Mouse (Mus musculus) small intestine, adult 2 months (tissue): Measurements from ENCODE around the gene Cysrt1. TPM values are rescaled to one million over a fixed set of nuclear protein-coding genes. Genes with fewer than 3 reads are reported as not detected.

Experiments used
- H3K27ac ChIP-seq: fragments of 200-500 bp; 2 replicates; pipeline ENCODE4 v1.5.1; 2012; ENCODE audit warnings: low read depth, low read length, control low read depth, inconsistent platforms; ENCODE audit not compliant: insufficient read depth
- H3K27me3 ChIP-seq: fragments of 200-500 bp; 2 replicates; pipeline ENCODE4 v1.6.1; 2012; ENCODE audit warnings: mild to moderate bottlenecking, moderate library complexity, low read length, inconsistent platforms; ENCODE audit not compliant: control insufficient read depth, insufficient read depth
- H3K36me3 ChIP-seq: fragments of 200-500 bp; 2 replicates; pipeline ENCODE4 v1.6.1; 2012; ENCODE audit warnings: mild to moderate bottlenecking, low read length, control low read depth, inconsistent platforms; ENCODE audit not compliant: control insufficient read depth, insufficient read depth
- H3K4me1 ChIP-seq: fragments of 200-500 bp; 2 replicates; pipeline ENCODE4 v1.6.1; 2012; ENCODE audit warnings: low read length, inconsistent platforms, mixed read lengths; ENCODE audit not compliant: control insufficient read depth, insufficient read depth, insufficient read length
- H3K4me3 ChIP-seq: fragments of 200-500 bp; 2 replicates; pipeline ENCODE4 v1.5.1; 2012; ENCODE audit warnings: low read depth, mild to moderate bottlenecking, control low read depth, inconsistent platforms, low read length, moderate library complexity
- CTCF ChIP-seq: fragments of 200-500 bp; IDR thresholded peaks from 2 replicates; pipeline ENCODE4 v1.5.1; 2012; ENCODE audit warnings: low read depth, mild to moderate bottlenecking, control low read depth, inconsistent platforms, low read length, moderate library complexity, mixed read lengths; ENCODE audit not compliant: insufficient replicate concordance, insufficient read length; ENCODE audit errors: extremely low read depth
- POLR2A ChIP-seq: fragments of 200-500 bp; IDR thresholded peaks from 2 replicates; pipeline ENCODE4 v1.6.1; 2012; ENCODE audit warnings: low read depth, mild to moderate bottlenecking, control low read depth, inconsistent platforms, low read length, moderate library complexity
- WGBS: fragments of 180-500 bp; shearing (Covaris S2); methylation state at CpG from one replicate; pipeline ENCODE4 v1.1.7; 2018; 5-methylcytosine and 5-hydroxymethylcytosine counted together
- polyA plus RNA-seq: library from polyadenylated mRNA; depleted of rRNA; stranded (reverse); fragments of >200 nt; gene quantifications from 2 replicates; pipeline ENCODE4 v1.2.3, GENCODE M21; 2012

The Cysrt1 gene
- polyA plus RNA-seq, 1 experiment, result 1.7 TPM

DNA sequence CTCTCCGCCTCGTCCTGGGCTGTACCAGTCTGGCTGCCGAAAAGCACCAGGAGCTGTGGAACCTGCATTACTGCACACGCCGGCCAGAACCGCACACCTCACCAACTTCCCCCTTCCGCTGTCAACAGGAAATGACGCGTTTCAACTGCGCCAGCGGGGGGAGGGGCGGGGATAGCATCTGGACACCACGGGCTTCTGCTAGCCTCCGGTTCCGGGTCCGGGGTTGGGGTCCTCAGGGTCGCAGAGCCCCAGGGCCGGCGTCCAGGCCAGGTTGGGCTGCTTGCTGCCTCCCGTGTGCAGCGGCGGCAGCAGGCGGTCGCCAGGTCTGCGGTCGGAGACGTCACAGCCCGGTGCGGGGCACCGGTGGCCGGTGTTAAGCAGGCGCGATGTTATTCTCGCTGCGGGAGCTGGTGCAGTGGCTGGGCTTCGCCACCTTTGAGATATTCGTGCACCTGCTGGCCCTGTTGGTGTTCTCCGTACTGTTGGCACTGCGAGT, 13.1 kb upstream of the Cysrt1 start, which contains the start of gene Tmem203:
Gene Tmem203 (plus strand): TSS at position 156 of the 496 bp plus-strand sequence.
- peak within 1 kb of the TSS; percentile 69 for H3K27ac ChIP-seq
- H3K4me3 ChIP-seq, result peak within 1 kb of the TSS; percentile 98
- no peak for TF ChIP-seq CTCF
- WGBS, result under 1% methylated on average over 39 of the region's 39 CpGs
- peaks cover 7% of the 10 kb centered on the region for H3K36me3 ChIP-seq
- peaks cover 5% of the 10 kb centered on the region for H3K4me1 ChIP-seq
- no peaks in the 10 kb centered on the region for H3K27me3 ChIP-seq

DNA sequence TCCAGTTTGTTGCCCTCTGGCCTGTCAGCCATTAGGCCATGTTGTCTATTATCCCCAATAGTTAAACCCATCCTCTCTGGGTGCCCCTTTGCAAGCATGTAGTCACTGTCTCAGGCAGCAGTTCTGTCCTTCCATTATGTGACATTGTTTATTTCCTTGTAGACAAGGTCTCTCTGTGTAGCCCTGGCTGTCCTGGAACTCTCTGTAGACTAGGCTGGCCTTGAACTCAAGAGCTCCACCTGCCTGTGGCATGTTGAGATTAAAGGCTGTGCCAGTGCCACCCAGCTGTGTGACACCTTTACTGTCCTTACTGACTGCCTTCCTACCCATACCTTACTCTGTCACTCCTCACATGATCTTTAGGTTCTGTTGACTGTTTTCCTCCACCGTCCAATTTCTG, 10.1 kb upstream of the Cysrt1 start:
- Histone ChIP-seq H3K36me3 (peaks cover 26% of the 10 kb centered on the region), H3K4me1 (peaks cover 5% of the 10 kb centered on the region), H3K4me3 (no peak overlapping the region), H3K27me3 (no peaks in the 10 kb centered on the region), H3K27ac (no peak overlapping the region)
- WGBS, result 65% methylated on average over 1 of the region's 1 CpGs
- peak; percentile 38; the same call in 1 of the 2 replicates for TF ChIP-seq CTCF
- no peak for TF ChIP-seq POLR2A

DNA sequence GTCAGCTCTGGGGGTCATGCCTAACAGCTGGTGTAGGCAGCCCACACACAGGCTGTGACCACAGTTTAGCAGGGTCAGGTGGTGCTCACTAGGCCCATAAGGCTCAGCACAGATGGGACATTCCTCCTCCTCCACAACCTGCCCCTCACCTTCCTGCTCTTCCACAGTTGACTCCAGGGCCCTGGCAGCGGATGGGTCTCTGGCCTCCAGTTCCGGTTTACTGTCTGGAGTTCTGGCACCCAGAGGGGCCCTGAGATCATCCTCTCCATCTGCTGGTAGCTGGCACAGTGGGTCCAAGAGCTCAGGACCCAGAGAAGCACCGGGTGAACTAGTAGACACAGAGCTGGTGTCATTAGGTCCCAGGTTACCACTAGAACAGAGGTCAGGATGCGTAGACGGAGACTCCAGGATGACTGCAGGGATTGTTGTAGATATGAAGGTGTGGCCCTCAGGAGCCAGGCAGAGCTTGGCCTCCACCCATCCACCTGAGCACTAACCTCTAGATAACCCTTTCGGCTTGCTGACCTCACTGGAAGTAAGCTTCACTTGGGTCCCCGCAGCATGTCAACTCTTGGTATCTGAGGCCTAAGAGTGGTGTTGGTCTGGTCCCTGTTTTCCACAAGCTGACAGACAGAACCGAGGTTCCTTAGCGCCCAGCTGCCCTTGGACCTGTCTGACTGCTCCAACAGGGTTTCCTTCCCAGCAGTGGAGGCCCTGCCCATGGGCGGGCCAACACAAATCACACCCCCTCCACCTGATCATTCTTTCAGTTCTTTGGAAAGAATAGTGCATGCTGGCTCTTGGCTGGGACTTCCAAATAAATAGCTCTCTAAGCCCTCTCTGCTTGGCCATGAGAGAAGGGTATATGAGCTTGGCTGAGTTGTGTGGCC, 4.2 kb upstream of the Cysrt1 start, which contains the start of gene AL732309.1:
Gene AL732309.1 (minus strand): TSS at position 681 of the 890 bp plus-strand sequence.
- TF ChIP-seq POLR2A (peak; percentile 68; the same call in 1 of the 2 replicates), CTCF (no peak)
- 43% methylated on average over 10 of the region's 10 CpGs for WGBS
- Histone ChIP-seq H3K4me1 (peaks cover 18% of the 10 kb centered on the region), H3K36me3 (peaks cover 23% of the 10 kb centered on the region), H3K27me3 (no peaks in the 10 kb centered on the region; the same call in 1 of the 2 replicates), H3K4me3 (peak within 1 kb of the TSS; percentile 53), H3K27ac (peak within 1 kb of the TSS; percentile 85)

DNA sequence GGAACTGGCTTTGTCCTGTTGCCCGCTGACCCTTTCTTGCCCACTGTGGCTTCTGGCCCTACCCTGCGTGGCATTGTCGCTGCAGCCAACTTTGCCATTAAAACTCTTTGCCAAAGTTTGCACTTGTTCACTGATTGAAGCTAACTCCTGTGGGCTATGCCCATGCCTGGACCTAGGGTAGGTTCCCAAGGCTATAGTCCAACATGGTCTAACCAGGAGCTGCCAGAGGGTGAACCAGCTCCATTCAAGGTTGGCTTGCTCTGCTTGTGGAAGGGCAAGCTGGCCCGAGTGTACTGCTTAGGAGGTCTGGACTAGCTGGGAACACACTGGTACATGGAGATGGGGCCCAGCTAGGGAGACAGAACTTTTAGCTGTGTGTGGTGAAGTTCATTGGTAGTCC, 1.9 kb upstream of the Cysrt1 start:
- TF ChIP-seq POLR2A, result no peak
- no peak for TF ChIP-seq CTCF
- H3K27ac ChIP-seq, result no peak overlapping the region
- no peaks in the 10 kb centered on the region; the same call in 1 of the 2 replicates for H3K27me3 ChIP-seq
- peaks cover 10% of the 10 kb centered on the region for H3K36me3 ChIP-seq
- WGBS, result 88% methylated on average over 4 of the region's 4 CpGs
- H3K4me3 ChIP-seq, result no peak overlapping the region
- H3K4me1 ChIP-seq, result peaks cover 28% of the 10 kb centered on the region

DNA sequence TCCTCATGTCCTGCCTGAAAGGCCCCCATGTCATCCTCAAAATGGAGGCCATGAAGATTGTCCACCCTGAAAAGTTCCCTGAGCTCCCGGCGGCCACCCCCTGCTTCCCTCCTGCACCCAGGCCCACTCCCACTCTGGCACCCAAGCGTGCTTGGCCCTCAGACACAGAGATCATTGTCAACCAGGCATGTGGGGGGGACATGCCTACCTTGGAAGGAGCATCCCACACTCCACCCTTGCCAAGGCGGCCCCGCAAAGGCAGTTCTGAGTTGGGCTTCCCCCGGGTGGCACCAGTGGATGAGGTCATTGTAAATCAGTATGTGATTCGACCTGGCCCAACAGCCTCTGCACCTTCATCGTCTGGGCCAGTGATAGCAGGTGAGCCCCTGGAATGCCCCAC, 1.1 kb upstream of the Cysrt1 start:
- no peak overlapping the region for H3K4me3 ChIP-seq
- TF ChIP-seq POLR2A, result no peak
- no peak for TF ChIP-seq CTCF
- no peaks in the 10 kb centered on the region; the same call in 1 of the 2 replicates for H3K27me3 ChIP-seq
- 83% methylated on average over 8 of the region's 8 CpGs for WGBS
- no peak overlapping the region for H3K27ac ChIP-seq
- H3K4me1 ChIP-seq, result peaks cover 28% of the 10 kb centered on the region
- peaks cover 5% of the 10 kb centered on the region; the same call in 1 of the 2 replicates for H3K36me3 ChIP-seq

DNA sequence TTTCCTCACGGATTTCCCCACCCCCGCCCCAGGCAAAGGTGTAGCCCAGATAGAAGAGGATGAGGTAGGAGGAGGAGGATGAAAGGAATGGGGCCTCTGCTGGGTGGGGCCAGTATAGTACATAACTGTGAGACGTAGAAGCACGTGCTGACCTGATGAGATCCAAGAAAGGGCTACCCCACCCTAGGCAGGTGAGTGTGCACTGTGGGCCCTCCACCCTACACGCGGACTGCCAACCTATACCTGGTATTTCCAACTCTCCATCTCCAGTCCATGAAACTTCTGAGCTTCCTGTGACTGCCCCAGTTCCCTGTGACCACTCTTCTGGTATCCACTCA, 845 bp downstream of the Cysrt1 start:
- TF ChIP-seq POLR2A (no peak), CTCF (no peak)
- peak overlapping the region; percentile 31; the same call in 1 of the 2 replicates for H3K27ac ChIP-seq

DNA sequence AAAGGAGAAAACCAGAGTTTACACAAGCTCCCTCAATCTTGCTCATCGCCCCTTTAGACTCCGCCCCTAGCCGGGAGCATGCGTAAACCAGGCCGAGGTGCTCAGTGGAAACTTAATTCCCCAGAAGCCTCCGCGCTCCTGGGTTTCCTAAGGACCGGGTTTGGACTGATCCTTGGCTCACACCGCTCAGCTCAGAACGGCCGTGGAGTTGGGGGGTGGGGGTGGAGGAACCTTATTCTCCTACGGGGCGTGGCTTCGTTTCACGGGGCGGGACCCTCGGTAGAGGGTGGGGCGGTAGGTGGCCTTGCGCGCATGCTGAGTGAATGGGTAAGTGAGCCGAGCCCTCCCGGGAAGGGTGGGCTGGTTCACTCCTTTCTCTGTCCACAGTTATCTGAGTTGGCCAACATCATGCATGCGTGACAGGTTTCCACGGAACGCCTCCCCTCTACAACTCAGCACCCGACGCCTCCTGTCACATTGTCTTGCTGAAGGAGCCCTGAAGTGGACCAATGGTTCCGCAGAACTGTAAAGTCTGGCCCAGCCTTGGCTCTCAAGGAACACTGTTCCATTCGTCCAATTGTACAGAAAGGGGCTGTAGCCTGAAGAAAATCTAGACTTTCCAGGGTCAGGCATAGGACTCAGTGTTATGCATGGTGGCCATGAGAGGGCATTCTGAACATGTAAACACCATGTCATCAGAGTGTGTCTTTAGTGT, 1.4 kb downstream of the Cysrt1 start:
- H3K27me3 ChIP-seq, result no peaks in the 10 kb centered on the region; the same call in 1 of the 2 replicates
- 2% methylated on average over 29 of the region's 29 CpGs for WGBS
- no peaks in the 10 kb centered on the region; the same call in 1 of the 2 replicates for H3K36me3 ChIP-seq
- peak overlapping the region; percentile 70 for H3K4me3 ChIP-seq
- TF ChIP-seq CTCF, result no peak
- peak; percentile 35; the same call in 1 of the 2 replicates for TF ChIP-seq POLR2A
- peak overlapping the region; percentile 31; the same call in 1 of the 2 replicates for H3K27ac ChIP-seq
- H3K4me1 ChIP-seq, result peaks cover 30% of the 10 kb centered on the region

More for the DNA sequence above, 845 bp downstream of the Cysrt1 start:
- H3K4me3 ChIP-seq, result peak overlapping the region; percentile 70
- no peaks in the 10 kb centered on the region; the same call in 1 of the 2 replicates for H3K36me3 ChIP-seq
- WGBS, result 11% methylated on average over 6 of the region's 6 CpGs
- H3K27me3 ChIP-seq, result no peaks in the 10 kb centered on the region; the same call in 1 of the 2 replicates
- peaks cover 32% of the 10 kb centered on the region for H3K4me1 ChIP-seq
